Mouse (Mus musculus): ENCODE measurements around the gene Dbndd2.

Gene Dbndd2

GRCm38 (mm10) chr2:164485681-164486257 lies at the start of gene Dbndd2:
Gene Dbndd2 (plus strand): TSS chr2:164486106.
- DNase-seq (ENCODE audit: low spot score): no peak

GRCm38 (mm10) chr2:164436215-164436913 lies 49.5 kb upstream of the Dbndd2 start:
- DNase-seq (ENCODE audit: low spot score): no peak

GRCm38 (mm10) chr2:164436961-164437360 lies 48.9 kb upstream of the Dbndd2 start:
- DNase-seq (ENCODE audit: low spot score): no peak

- DNase-seq (ENCODE audit: low spot score): no peak
Observed at GRCm38 (mm10) chr2:164437710-164438109, 48.2 kb upstream of the Dbndd2 start.

- DNase-seq (ENCODE audit: low spot score): no peak
Observed at GRCm38 (mm10) chr2:164438257-164438656, 47.6 kb upstream of the Dbndd2 start.

GRCm38 (mm10) chr2:164439001-164439421 lies 46.9 kb upstream of the Dbndd2 start:
- no peak for DNase-seq (ENCODE audit: low spot score)

- no peak for DNase-seq (ENCODE audit: low spot score)
Observed at GRCm38 (mm10) chr2:164440314-164440713, 45.6 kb upstream of the Dbndd2 start.

- DNase-seq (ENCODE audit: low spot score): no peak
Observed at GRCm38 (mm10) chr2:164441155-164441554, 44.8 kb upstream of the Dbndd2 start.

- DNase-seq (ENCODE audit: low spot score): no peak
Observed at GRCm38 (mm10) chr2:164441731-164442130, 44.2 kb upstream of the Dbndd2 start.

- no peak for DNase-seq (ENCODE audit: low spot score)
Observed at GRCm38 (mm10) chr2:164442315-164443050, 43.4 kb upstream of the Dbndd2 start.

GRCm38 (mm10) chr2:164443051-164443437 lies 42.9 kb upstream of the Dbndd2 start:
- no peak for DNase-seq (ENCODE audit: low spot score)

- no peak for DNase-seq (ENCODE audit: low spot score)
Observed at GRCm38 (mm10) chr2:164443460-164444000, 42.4 kb upstream of the Dbndd2 start, which contains the start of gene Sdc4. Gene Sdc4 (minus strand): TSS chr2:164443887.

GRCm38 (mm10) chr2:164444701-164445100 lies 41.2 kb upstream of the Dbndd2 start:
- no peak for DNase-seq (ENCODE audit: low spot score)

- no peak for DNase-seq (ENCODE audit: low spot score)
Observed at GRCm38 (mm10) chr2:164445399-164446085, 40.4 kb upstream of the Dbndd2 start.

- DNase-seq (ENCODE audit: low spot score): no peak
Observed at GRCm38 (mm10) chr2:164446086-164446469, 39.8 kb upstream of the Dbndd2 start.

GRCm38 (mm10) chr2:164448140-164448539 lies 37.8 kb upstream of the Dbndd2 start:
- no peak for DNase-seq (ENCODE audit: low spot score)

- DNase-seq (ENCODE audit: low spot score): no peak
Observed at GRCm38 (mm10) chr2:164448921-164449320, 37.0 kb upstream of the Dbndd2 start.

- no peak for DNase-seq (ENCODE audit: low spot score)
Observed at GRCm38 (mm10) chr2:164449341-164450042, 36.4 kb upstream of the Dbndd2 start.

GRCm38 (mm10) chr2:164452000-164452676 lies 33.8 kb upstream of the Dbndd2 start:
- no peak for DNase-seq (ENCODE audit: low spot score)

- DNase-seq (ENCODE audit: low spot score): no peak
Observed at GRCm38 (mm10) chr2:164453047-164453757, 32.7 kb upstream of the Dbndd2 start.

Measured in left cerebral cortex, adult 11 months (tissue).